Mouse (Mus musculus): Measurements from ENCODE around the gene Olfr224. TPM values are rescaled to one million over a fixed set of nuclear protein-coding genes. Genes with fewer than 3 reads are reported as not detected.

Olfr224 gene
- total and polyA plus RNA-seq, 3 experiments = not detected

DNA sequence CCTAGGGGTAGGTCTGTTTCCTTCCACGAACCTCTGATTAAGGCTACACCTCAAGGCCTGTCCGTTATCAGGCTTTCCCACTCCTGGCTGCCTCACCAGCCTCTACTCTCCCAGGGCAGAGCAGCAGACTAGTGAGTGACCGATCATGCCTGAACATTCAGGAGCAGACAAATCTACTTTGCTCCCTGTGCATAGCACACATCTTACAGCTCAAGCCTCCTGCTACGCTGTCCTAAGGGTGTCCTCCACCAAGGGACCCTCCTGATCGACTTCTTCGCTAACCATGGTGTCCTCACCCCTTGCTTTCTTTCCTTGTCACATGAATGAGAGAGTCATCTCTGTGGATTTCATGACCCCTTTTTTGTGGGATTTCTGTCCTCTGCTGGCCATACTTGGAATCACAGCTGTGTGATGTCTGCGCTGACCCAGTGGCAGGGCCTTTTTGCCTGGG lies 17.6 kb upstream of the Olfr224 start (continued):
- peak; percentile 72 for TF ChIP-seq ZC3H11A (IDR thresholded peaks at IDR 0.05; ENCODE audit: low read depth, low read length)
- TF ChIP-seq JUND (IDR thresholded peaks at IDR 0.05; ENCODE audit: low read depth, low read length) = peak; percentile 86
- TF ChIP-seq TCF12 (IDR thresholded peaks at IDR 0.05; ENCODE audit: low read depth, low read length) = no peak
- TF ChIP-seq SIN3A (IDR thresholded peaks at IDR 0.05; ENCODE audit: low read length) = no peak
- TF ChIP-seq HCFC1 (IDR thresholded peaks at IDR 0.05; ENCODE audit: low read depth, low read length) = no peak
- no peak for TF ChIP-seq ZMIZ1 (IDR thresholded peaks at IDR 0.05; ENCODE audit: low read depth, low read length)
- no peak for TF ChIP-seq POLR2AphosphoS2 (IDR thresholded peaks at IDR 0.05; ENCODE audit: low read length)
- TF ChIP-seq CHD2 (IDR thresholded peaks at IDR 0.05; ENCODE audit: low read length) = no peak
- TF ChIP-seq UBTF (IDR thresholded peaks at IDR 0.05; ENCODE audit: borderline replicate concordance, insufficient read depth, low read depth, low read length) = no peak
- TF ChIP-seq MYC (IDR thresholded peaks at IDR 0.05; ENCODE audit: low read depth, low read length) = no peak
- TF ChIP-seq NELFE (IDR thresholded peaks at IDR 0.05; ENCODE audit: low read depth, low read length) = no peak
- 0 out of 2 replicates have a peak, but pooled peaks have one; percentile 16 for TF ChIP-seq GATA1 (IDR thresholded peaks at IDR 0.05; ENCODE audit: low read depth, low read length)
- TF ChIP-seq TAL1 (IDR thresholded peaks at IDR 0.05; ENCODE audit: low read length) = peak; percentile 43; the same call in 1 of the 2 replicates

DNA sequence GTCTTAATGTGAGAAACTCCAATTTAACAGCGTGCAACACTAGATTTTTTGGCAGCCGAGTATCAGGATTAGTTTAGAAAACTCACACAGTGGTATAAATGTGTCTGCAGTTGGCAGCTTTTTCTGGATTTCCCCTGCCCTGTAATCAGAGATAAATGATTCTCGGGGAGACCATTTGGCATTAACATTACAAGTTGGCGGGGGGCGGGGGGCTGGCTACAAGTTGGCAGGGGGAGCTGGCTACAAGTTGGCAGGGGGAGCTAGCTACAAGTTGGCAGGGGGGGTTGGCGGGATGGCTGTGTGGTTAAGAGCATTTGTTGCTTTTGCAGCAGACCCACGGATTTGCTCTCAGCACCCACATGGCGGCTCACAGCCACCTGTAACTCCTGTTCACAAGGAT lies 8.3 kb upstream of the Olfr224 start:
- Histone ChIP-seq H3K4me1 (ENCODE audit: control insufficient read depth in 1 of 2, insufficient read depth in 2 of 2, low read length in 2 of 2) (no peaks in the 10 kb centered on the region), H3K36me3 (ENCODE audit: control insufficient read depth in 1 of 2, insufficient read depth in 2 of 2, low read length in 2 of 2) (no peaks in the 10 kb centered on the region), H3K27ac (ENCODE audit: control insufficient read depth, low read depth, low read length) (no peak overlapping the region), H3K9ac (ENCODE audit: control insufficient read depth, low read depth, low read length, poor library complexity, severe bottlenecking) (no peak overlapping the region), H3K27me3 (ENCODE audit: control insufficient read depth in 1 of 2, insufficient read depth in 2 of 2, low read length in 2 of 2) (peaks cover 13 to 16% of the 10 kb centered on the region in 2 experiments), H3K79me2 (ENCODE audit: control insufficient read depth, insufficient read depth, low read length, poor library complexity) (no peaks in the 10 kb centered on the region), H3K9me3 (replicated peaks; ENCODE audit: insufficient read depth, low read length) (no peaks in the 10 kb centered on the region), H3K4me3 (ENCODE audit: control insufficient read depth in 1 of 2, insufficient read depth in 1 of 2, low read depth in 2 of 2, low read length in 2 of 2) (no peak overlapping the region)
- DNase-seq (ENCODE audit: low read depth, low spot score) = no peak
- TF ChIP-seq USF1 (IDR thresholded peaks at IDR 0.05; ENCODE audit: low read depth, low read length) (no peak), MYB (IDR thresholded peaks at IDR 0.05; ENCODE audit: low read depth, low read length) (no peak), ZC3H11A (IDR thresholded peaks at IDR 0.05; ENCODE audit: low read depth, low read length) (no peak), GATA1 (IDR thresholded peaks at IDR 0.05; ENCODE audit: low read depth, low read length) (no peak), RCOR1 (IDR thresholded peaks at IDR 0.05; ENCODE audit: low read depth, low read length) (no peak), NRF1 (IDR thresholded peaks at IDR 0.05; ENCODE audit: insufficient read depth, low read depth, low read length, poor library complexity, severe bottlenecking) (no peak), POLR2AphosphoS2 (IDR thresholded peaks at IDR 0.05; ENCODE audit: low read length) (no peak), HCFC1 (IDR thresholded peaks at IDR 0.05; ENCODE audit: low read depth, low read length) (no peak), KAT2A (conservative IDR thresholded peaks at IDR 0.05; ENCODE audit: low read depth, low read length) (no peak), ELF1 (IDR thresholded peaks at IDR 0.05; ENCODE audit: low read depth, low read length) (no peak), MAX (IDR thresholded peaks at IDR 0.05; ENCODE audit: low read length) (no peak), SIN3A (IDR thresholded peaks at IDR 0.05; ENCODE audit: low read length) (no peak), UBTF (IDR thresholded peaks at IDR 0.05; ENCODE audit: borderline replicate concordance, insufficient read depth, low read depth, low read length) (no peak)
